Mouse (Mus musculus): Measurements from ENCODE around the gene Ift74. TPM values are rescaled to one million over a fixed set of nuclear protein-coding genes. Genes with fewer than 3 reads are reported as not detected.
"Not testable (repeated sequence)": the region's sequence is repeated elsewhere in the genome, so short reads cannot be mapped to it uniquely, and the experiment has no call there.

The Ift74 gene
- total RNA-seq (2021): 10 to 100 TPM; 23.8 to 29.4 TPM
- long read RNA-seq, experiment 1, transcript Ift74-201 (20 exons, 2,139 nt): major isoform, 31 of 57 reads
- long read RNA-seq, experiment 1, partial matches to known transcripts: 3 of 57 reads
- long read RNA-seq, experiment 1, other reads (novel, unspliced or antisense): 23 of 57 reads
- long read RNA-seq, experiment 2, transcript Ift74-201 (20 exons, 2,139 nt): major isoform, 36 of 50 reads
- long read RNA-seq, experiment 2, partial matches to known transcripts: 1 of 50 reads
- long read RNA-seq, experiment 2, other reads (novel, unspliced or antisense): 13 of 50 reads

DNA sequence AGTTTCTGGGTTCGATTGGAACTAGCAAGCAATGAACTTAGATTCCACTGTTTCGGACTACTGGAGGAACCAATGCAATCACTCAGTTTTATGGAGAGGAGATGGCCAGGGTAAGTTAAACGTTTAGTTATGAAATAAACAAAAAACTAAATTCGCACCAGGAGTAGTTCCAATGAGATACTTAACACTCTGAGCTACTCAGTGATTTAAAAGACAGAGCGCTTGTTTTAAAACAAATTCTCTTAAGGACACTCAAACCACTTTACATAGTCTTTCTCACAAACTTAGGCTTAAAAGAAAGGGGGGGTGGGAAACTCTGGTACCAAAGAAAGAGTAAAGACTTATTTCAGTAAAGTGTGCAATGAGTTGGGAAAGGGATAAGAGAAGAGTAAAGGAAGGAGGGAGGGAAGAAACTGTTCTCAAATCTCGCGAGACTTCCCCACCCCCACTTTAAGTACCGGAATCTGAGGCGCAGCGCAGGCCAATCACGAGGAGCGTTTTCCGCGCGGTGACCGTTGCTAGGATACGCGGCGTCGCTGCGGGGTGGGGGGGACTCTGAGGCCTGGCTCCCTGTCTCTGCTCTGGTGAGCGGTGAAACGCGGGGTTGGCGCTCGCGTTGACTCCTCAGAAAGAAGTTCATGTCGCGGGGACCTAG lies at the start of gene Ift74:
TSS of gene Ift74 (plus strand) at position 520 of the 655 bp plus-strand sequence.
- DNase-seq (ENCODE audit: low spot score in 2 of 2): peak; percentile 92 to 96

DNA sequence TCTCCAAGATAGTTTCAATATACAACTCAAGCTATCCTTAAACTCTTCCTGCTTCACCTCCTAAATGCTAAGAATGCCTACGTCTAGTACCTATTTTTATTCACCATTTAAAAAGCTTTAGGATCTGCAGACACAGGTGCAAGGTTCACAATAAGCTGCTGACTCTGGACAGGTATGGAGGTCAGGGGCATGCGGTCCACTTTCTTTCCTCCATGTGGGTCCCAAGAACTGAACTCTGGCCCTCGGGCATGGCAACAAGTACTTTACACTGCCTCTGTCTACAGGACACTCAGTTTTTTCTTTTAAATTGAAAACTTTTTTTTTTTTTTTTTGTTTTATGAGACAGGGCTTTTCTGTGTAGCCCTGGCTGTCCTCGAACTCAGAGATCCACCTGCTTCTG lies 41.6 kb upstream of the Ift74 start:
- no peak for DNase-seq (ENCODE audit: low spot score in 2 of 2)

DNA sequence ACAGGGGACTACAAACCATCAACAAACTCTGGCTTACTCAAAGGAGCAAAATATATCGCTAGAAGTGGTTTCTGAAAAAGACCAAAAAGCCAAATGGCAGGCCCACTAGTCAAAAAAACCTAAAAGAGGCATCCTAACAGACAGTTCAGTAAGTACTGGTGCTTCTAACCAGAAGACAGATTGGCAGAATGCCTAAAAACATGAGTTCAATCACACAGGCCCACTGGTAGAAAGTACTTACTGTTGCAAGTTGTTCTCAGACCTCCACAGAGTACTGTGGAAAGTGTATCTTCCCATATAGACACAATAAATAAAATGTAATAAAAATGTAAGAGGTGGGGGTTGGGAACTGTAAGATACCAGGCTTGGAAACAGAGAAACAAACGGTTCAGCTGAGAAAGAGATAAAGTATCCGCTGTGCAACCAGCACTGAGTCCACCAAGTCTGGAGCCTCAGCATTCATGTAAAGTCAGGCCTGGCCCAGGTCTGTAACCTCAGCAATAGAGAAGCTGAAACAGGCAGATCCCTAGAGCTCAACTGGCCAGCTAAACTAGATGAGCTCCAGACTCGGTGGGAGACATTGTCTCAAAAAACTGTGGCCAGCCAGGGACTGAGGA lies 22.4 kb upstream of the Ift74 start:
- no peak for DNase-seq (ENCODE audit: low spot score in 2 of 2)

DNA sequence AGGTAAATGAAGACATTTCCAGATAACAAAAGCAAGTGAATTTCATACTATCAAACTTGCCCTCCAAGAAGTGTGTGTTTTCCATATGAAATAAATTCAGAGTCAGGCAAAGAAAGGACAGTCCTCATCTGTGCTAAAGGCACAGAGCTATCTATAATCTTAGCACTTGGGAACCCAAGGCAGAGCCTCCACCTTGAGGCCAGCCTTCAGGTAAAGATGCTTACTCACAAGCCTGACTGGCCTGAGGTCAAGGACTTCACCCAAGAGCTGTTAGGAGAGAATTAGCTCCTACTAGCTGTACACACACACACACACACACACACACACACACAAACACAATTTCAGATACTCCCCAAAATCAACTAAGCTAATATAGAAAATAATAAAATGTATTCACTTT lies 21.6 kb upstream of the Ift74 start:
- no peak for DNase-seq (ENCODE audit: low spot score in 2 of 2)

DNA sequence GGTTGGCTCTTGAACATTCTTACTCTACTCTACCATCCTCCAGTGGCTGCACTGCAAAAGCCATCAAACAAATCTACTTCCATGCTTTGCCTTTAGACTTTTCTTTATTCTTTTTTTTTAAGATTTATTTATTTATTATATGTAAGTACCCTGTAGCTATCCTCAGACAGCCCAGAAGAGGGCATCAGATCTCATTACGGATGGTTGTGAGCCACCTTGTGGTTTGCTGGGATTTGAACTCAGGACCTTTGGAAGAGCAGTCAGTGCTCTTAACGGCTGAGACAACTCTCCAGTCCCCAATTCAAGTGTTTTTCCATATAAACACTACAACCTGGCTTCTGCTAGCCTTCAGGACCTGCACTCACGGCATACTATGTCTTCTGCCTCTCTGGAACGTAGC lies 12.9 kb upstream of the Ift74 start:
- no peak for DNase-seq (ENCODE audit: low spot score in 2 of 2)

DNA sequence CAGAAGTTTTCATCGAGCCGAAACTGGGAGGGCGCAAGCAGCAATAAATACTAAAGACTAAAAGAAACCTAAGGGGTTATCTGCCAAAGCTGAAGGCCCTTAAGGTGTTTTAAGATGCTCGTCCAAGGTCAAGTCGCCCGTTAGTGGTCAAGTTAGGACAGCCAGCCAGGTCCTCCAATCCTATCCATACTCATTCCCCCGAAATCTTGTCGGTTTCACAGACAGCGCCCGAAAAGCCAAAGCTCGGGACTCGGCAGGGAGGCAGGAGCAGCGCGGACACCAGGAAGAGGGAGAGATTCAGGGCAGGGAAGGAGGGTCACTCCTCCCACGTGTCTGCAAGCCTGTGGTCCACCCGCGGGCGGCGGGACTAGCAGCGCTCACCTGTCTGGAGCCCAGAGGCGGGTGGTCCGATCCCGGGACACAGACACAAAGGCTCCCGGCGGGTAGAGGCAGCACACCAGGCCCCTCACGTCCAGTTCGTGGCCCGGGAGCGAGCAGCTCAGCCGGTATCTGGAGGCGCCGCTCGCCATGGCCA lies 11.7 kb upstream of the Ift74 start:
- DNase-seq (ENCODE audit: low spot score in 2 of 2): no peak

DNA sequence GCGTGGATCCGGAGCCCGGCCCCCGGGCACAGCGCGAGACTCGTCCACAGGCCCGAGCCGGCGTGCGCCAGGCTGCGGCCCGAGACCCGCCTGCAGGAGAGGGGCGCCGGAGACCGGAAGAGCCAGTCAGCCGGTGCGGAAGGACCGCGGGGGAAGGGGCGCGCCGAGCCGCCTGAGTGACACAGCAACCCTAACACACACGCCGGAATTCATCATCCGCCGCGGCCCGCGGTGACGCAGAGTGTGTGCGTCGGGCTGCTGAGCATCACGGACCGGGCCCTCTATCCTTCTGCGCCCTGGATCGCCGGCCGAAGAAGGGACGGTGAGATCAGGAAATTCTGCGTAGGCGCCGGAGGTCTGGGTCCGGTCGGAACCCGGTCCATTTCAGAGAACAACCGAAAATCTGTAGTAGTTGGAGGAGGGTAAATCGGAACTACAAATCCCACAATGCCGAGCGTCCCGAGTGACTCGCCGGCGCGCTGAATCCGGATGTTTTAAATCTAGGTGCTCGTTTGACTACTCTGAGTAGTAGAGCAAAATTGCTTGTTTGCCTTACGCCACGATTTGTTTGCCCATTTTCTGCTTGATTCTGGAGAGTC lies 11.2 kb upstream of the Ift74 start, which contains the start of gene Plaa:
TSS of gene Plaa (minus strand) at position 214 of the 599 bp plus-strand sequence.
- peak; percentile 94 to 96 for DNase-seq (ENCODE audit: low spot score in 2 of 2)

DNA sequence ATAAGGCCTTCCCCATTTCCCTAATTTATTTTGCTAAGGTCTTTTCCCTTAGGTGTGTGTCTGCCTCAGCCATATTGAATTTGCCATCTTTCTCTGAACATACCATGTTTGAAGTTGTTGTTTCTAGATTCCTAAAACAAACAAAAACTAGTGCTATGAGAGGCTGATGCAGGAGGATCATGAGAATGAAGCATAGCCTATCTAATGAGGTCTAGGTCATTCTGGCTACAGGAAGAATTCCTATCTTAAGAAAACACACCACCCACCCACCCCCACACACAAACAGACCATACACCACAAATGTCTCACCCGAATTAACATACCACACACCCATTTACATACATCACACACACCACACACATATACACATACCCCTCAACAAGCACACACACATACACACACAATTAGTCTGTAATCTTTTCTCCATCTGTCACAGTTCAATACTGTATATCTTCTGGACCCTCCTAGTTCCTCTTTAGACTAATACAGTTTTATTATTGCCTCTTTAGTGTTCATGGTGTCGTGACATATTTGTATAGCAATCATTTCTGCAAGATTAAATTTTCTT lies 9.8 kb upstream of the Ift74 start:
- DNase-seq (ENCODE audit: low spot score in 2 of 2): no peak

DNA sequence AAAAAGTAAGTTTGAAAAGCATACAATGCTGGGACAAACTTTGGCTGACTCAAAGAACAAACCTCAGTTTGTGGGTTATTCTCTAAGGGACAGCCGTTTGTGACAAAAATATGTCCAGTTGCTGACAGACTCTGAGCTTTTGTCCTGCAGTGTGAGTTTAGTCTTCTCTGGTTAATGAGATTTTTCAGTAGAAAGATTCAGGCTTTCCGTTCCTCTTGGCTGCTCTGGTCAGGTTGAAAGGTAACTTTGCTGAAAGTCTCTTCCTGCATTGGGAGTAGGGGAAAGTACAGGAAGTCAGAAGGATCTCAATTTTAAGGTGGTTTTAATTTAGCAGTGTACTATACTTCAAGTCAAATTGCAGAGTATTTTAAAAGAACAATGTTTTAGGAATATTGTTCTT lies 8.7 kb upstream of the Ift74 start:
- DNase-seq (ENCODE audit: low spot score in 2 of 2): no peak

DNA sequence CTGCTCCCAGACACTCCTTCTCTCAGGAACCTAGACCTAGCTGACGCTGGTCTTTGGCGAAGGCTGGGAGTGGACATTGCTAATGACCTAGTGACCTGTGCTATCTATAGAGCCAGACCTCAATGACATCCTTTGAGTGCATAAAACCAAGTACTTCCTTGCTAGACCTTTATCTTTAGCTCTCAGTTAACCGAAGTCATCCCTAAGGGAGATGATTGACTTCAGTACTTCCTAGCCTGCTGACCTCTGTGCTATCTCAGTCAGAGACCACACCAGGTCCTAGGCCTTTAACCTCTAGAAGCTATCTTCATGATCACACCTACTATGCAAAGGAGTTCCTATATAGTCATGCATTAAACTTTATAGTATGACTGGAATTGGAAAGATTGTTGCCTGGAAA lies 4.0 kb upstream of the Ift74 start:
- no peak for DNase-seq (ENCODE audit: low spot score in 2 of 2)

DNA sequence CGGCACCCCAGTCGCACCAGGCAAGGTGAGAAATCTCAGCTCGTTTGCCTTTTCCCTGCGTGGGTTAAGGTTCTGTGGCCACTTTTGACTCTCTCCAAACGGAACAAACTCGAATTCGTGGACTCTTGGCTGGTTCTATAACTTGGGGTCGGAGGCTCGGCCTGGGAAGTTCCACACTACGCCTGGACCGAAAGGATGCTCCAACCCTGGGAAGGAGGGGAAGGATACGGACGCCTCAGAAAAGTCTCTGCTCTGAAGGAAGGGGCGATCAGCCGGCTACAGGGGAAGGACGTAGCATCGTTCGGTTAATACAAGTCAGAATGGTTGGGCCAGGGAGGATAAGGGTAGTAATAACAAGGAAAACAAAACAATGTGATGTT lies 326 bp downstream of the Ift74 start:
- DNase-seq (ENCODE audit: low spot score in 2 of 2): no peak

DNA sequence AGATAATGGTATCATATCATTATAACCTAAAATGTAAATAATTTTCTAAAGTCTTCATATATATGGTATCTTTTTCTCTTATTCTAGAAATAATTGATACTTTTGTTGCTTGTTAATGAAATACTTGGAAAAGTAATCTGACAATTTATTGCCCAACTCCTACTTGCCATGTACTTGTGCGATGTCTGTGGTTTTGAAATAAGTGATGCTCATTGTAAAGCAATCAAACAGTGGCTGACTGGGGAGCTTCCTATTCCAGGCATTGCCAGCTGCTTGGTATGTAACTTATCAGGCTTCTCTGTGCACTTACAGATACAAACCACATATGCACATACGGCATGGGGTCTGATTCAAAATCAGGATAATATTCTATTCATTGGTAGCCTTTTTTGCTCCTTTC lies 5.8 kb downstream of the Ift74 start:
- DNase-seq (ENCODE audit: low spot score in 2 of 2): no peak

DNA sequence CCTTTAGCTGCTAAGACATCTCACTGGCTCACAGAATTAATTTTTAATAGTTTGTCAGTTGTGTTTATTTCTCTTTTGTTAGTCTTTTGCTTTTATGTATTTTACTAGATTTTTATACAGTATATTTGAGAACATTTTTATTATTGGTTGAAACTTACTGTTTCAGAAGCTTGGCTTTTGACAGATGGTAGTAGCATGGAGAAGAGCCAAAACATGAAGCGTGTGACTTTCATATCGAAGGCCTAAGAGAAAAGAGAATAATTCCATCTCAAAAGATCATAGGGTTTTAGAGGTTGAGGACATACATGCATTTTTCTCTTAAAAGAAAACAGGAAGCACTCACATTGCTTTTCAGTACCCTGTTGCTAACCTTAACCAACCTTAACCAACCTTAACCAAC lies 28.9 kb downstream of the Ift74 start:
- peak in 1 of 2 experiments; percentile 51 for DNase-seq (ENCODE audit: low spot score in 2 of 2)

DNA sequence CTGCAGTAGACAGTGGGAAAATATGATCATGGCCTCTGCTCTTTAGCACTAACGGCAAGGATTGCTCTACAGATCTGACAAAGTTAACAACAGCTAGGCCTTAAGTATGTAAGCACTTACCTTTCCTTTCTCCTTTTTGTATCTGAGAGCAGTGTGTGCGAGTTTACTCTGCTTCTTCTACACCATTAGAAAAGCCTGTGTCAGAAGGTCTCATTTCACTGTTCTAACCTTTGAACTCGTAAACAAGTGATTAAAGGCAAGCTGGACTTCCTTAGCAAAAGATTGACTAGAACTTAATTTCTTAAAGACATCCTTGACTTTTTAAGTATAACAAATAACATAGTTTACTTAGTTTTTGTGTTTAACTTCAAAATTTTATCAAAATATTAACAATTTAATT lies 35.6 kb downstream of the Ift74 start, which contains the start of gene Lrrc19:
TSS of gene Lrrc19 (minus strand) at position 225 of the 400 bp plus-strand sequence.
- no peak for DNase-seq (ENCODE audit: low spot score in 2 of 2)

DNA sequence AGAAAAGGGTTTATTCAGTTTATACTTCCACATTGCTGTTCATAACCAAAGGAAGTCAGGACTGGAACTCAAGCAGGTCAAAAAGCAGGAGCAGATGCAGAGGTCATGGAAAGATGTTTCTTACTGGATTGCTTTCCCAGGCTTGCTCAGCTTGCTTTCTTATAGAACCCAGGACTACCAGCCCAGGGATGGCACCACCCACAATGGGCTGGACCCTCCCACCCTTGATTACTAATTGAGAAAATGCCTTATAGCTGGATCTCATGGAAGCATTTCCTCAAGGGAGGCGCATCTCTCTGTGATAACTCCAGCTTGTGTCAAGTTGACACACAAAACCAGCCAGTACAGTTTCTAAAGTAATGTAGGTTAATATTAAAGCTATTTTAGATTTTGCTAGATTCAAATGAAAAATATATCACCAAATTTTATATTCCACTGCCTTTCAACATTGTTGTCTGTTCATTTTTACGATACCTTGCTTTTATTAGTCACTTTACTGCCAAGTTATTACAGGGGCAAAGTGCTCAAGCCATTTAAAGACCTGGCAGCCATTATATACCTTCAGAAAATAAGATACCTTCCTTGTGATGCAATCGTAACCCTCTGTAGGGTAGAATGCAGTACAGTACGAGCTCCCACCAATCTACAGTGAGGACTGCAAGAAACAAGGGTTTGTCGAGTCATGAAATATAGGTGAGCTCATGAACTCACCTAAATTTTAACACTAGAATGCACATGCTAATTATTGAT lies 36.3 kb downstream of the Ift74 start:
- not testable (repeated sequence) for DNase-seq (ENCODE audit: low spot score in 2 of 2)

DNA sequence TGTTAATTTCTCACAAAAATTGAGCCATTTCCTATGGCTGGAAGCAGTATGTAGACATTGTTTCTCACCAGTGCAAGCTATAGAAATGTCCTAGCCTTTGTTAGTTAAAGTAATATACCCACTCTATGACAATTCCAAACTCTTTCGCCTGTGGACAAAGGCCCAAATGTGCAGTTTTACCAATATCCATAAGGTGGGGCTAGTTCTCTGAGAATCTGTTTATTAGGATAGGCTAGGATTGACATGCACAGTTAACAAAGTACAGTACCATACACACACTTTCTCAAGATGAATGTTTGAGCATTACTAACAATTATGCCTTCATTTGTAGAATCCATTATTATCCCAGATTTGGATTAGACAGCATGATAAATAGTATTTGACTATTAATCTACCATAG lies 55.4 kb downstream of the Ift74 start:
- peak in 1 of 2 experiments; percentile 35 for DNase-seq (ENCODE audit: low spot score in 2 of 2)

DNA sequence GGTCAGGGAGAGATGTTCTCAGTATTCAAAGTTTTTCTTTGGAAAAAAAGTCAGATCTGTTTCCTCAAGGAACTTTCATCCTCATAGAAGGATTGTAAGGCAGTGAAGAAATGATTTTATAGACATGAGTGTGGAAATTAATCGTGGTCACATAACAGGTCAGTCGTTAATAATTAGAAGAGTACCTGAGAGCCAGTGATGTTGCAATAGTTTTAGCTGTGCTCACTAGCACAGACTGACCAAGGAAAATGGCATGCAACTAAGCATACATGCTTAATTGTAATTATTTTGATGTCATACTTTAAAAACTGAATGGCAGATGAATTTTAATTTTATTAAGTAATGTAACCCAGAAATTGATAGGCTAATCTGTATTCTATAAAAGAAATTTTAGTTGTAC lies 66.4 kb downstream of the Ift74 start:
- DNase-seq (ENCODE audit: low spot score in 2 of 2): no peak

DNA sequence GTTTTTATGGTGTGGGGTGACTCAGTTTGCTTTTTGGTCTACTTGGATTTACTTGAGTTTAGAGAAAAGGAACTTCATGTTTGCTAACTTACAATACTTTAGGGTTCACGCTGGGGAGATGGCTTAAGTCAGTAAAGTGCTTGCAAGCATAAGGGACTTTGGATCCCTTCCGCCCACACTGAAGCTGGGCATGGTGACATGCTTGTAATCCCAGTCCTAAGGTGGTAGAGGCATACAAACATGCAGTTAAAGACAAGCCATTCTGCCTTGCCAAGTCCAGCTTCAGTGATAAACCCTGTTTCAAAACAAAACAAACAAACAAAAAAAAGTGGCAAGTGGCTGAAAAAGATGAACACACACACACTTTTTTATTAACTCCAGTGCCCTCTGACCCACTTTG lies 66.9 kb downstream of the Ift74 start:
- DNase-seq (ENCODE audit: low spot score in 2 of 2): no peak

DNA sequence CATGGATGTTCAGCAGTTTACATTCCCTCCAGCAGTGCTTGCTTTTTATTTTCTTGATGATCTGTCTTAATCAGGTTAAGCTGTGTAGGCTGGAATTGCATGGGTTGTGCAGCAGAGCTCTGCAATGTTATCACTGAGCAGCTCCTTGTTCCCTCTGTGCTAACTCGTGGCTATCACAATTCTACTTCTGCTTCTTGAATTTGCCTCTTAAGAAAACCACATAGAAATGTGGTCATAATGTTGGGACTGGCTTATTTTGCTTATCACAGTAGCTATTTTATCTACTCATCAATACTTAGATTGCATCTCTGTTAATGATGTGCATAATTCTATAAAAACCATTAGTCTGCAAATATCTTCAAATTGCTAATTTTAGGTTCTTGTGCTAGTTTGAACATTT lies 67.7 kb downstream of the Ift74 start:
- no peak for DNase-seq (ENCODE audit: low spot score in 2 of 2)

DNA sequence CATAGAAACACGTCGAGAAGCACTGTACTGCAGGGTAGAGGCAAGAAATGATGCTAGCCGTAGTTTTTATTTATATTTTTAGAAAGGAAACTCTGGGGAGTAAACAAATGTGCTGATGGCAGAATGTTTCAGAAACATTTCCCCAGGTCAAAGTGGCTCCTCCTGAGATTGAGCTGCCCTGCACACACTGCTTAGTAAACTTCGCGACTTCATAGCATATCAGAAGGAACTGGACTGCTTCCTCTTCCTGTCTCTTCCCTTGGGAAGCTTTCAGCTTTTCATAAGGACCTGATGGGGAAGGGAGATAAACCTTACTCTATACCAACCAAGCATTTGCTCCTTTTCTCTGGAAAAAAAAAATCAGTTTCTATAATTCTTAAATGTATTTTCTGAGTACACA lies 69.0 kb downstream of the Ift74 start:
- no peak for DNase-seq (ENCODE audit: low spot score in 2 of 2)

DNA sequence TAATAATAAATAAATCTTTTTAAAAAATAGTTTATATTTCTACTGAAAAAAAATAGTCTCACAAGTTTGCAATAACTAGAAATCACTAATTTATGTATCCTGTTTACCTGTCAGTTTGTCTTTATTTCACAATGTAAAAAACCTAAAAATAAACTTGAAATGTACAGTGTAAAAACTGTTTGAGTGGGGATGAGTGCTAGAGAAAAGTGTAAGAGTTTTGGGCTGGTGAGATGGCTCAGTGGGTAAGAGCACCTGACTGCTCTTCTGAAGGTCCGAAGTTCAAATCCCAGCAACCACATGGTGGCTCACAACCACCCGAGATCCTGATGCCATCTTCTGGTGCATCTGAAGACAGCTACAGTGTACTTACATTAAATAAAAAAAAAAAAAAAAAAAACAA lies 75.5 kb downstream of the Ift74 start:
- not testable (repeated sequence) for DNase-seq (ENCODE audit: low spot score in 2 of 2)
